Mouse (Mus musculus): ENCODE results near the gene Ccl3. TPM values are rescaled to one million over a fixed set of nuclear protein-coding genes. Genes with fewer than 3 reads are reported as not detected.

The Ccl3 gene
- total and polyA plus RNA-seq, 3 experiments = 3.2 to 18.4 (median 10.6) TPM

GRCm38 (mm10) chr11:83603399-83603798 lies 45.8 kb downstream of the Ccl3 start:
- Histone ChIP-seq H3K9ac (ENCODE audit: insufficient read depth, low read depth) (no peak overlapping the region), H3K4me1 (ENCODE audit: control insufficient read depth in 1 of 2, insufficient read depth in 2 of 2) (no peaks in the 10 kb centered on the region), H3K4me2 (ENCODE audit: insufficient read depth, low read depth, poor library complexity, severe bottlenecking) (no peak overlapping the region), H3K79me2 (replicated peaks; ENCODE audit: control insufficient read depth, extremely low read depth, insufficient read depth, poor library complexity, severe bottlenecking) (no peaks in the 10 kb centered on the region), H3K36me3 (replicated peaks in 1 of 2; ENCODE audit: control insufficient read depth in 1 of 2, insufficient read depth in 1 of 2, low read length in 1 of 2) (no peaks in the 10 kb centered on the region), H3K4me3 (replicated peaks in 1 of 3; ENCODE audit: low read depth in 2 of 3, low read length in 2 of 3, poor library complexity in 1 of 3) (no peak overlapping the region), H3K27me3 (replicated peaks) (peaks cover 1% of the 10 kb centered on the region), H3K9me3 (replicated peaks; ENCODE audit: low read length) (no peaks in the 10 kb centered on the region), H3K27ac (ENCODE audit: insufficient read depth, low read depth) (no peak overlapping the region)
- dilution Hi-C loops (cut with MboI; ENCODE audit: extremely low pct_ligation_motif_present, extremely low pct_unique_long_range_greater_than_20kb, low sequenced_read_pairs) (no loop called here), in situ Hi-C loops (cut with MboI; ENCODE audit: low pct_ligation_motif_present, low pct_unique_long_range_greater_than_20kb, low sequenced_read_pairs) (no loop called here)
- TF ChIP-seq ZC3H11A (IDR thresholded peaks at IDR 0.05; ENCODE audit: low read depth, low read length) (no peak), RAD21 (IDR thresholded peaks at IDR 0.05; ENCODE audit: low read depth, low read length) (no peak), IRF4 (IDR thresholded peaks at IDR 0.05; ENCODE audit: low read depth, low read length) (no peak), MEF2A (IDR thresholded peaks at IDR 0.05; ENCODE audit: borderline replicate concordance, low read depth, low read length) (no peak), USF1 (IDR thresholded peaks at IDR 0.05; ENCODE audit: low read depth, low read length) (no peak), ZMIZ1 (IDR thresholded peaks at IDR 0.05; ENCODE audit: low read depth, low read length) (no peak), KAT2A (IDR thresholded peaks at IDR 0.05; ENCODE audit: insufficient replicate concordance, low read length) (no peak)
- DNase-seq (ENCODE audit: extremely low read depth) = no peak

- H3K4me1 ChIP-seq (ENCODE audit: control insufficient read depth in 1 of 2, insufficient read depth in 2 of 2) = peaks cover 4 to 19% of the 10 kb centered on the region in 2 experiments
- in situ Hi-C loops (cut with MboI; ENCODE audit: low pct_ligation_motif_present, low pct_unique_long_range_greater_than_20kb, low sequenced_read_pairs) (no loop called here), dilution Hi-C loops (cut with MboI; ENCODE audit: extremely low pct_ligation_motif_present, extremely low pct_unique_long_range_greater_than_20kb, low sequenced_read_pairs) (no loop called here)
- H3K27me3 ChIP-seq (replicated peaks) = no peaks in the 10 kb centered on the region
- H3K36me3 ChIP-seq (replicated peaks in 1 of 2; ENCODE audit: control insufficient read depth in 1 of 2, insufficient read depth in 1 of 2, low read length in 1 of 2) = no peaks in the 10 kb centered on the region
- no peak for DNase-seq (ENCODE audit: extremely low read depth)
- H3K4me3 ChIP-seq (replicated peaks in 1 of 3; ENCODE audit: low read depth in 2 of 3, low read length in 2 of 3, poor library complexity in 1 of 3) = no peak overlapping the region
- H3K79me2 ChIP-seq (replicated peaks; ENCODE audit: control insufficient read depth, extremely low read depth, insufficient read depth, poor library complexity, severe bottlenecking) = no peaks in the 10 kb centered on the region
- H3K9me3 ChIP-seq (replicated peaks; ENCODE audit: low read length) = no peaks in the 10 kb centered on the region
- TF ChIP-seq UBTF (IDR thresholded peaks at IDR 0.05; ENCODE audit: low read depth, low read length) (no peak), MEF2A (IDR thresholded peaks at IDR 0.05; ENCODE audit: borderline replicate concordance, low read depth, low read length) (no peak), CTCF (conservative IDR thresholded peaks at IDR 0.05 in 1 of 2, IDR thresholded peaks at IDR 0.05 in 1 of 2; ENCODE audit: low read depth in 2 of 2, low read length in 2 of 2) (no peak), MAZ (IDR thresholded peaks at IDR 0.05; ENCODE audit: low read depth, low read length) (no peak), USF2 (conservative IDR thresholded peaks at IDR 0.05; ENCODE audit: low read depth, low read length) (no peak), POLR2AphosphoS2 (IDR thresholded peaks at IDR 0.05; ENCODE audit: low read depth, low read length) (no peak), POLR2A (IDR thresholded peaks at IDR 0.05; ENCODE audit: low read depth, low read length) (no peak)
- no peak overlapping the region for H3K27ac ChIP-seq (ENCODE audit: insufficient read depth, low read depth)
- H3K4me2 ChIP-seq (ENCODE audit: insufficient read depth, low read depth, poor library complexity, severe bottlenecking) = no peak overlapping the region
- H3K9ac ChIP-seq (ENCODE audit: insufficient read depth, low read depth) = no peak overlapping the region
Observed at GRCm38 (mm10) chr11:83600576-83600975, 48.6 kb downstream of the Ccl3 start.

GRCm38 (mm10) chr11:83598991-83599390 lies 50.2 kb downstream of the Ccl3 start:
- in situ Hi-C loops (cut with MboI; ENCODE audit: low pct_ligation_motif_present, low pct_unique_long_range_greater_than_20kb, low sequenced_read_pairs) (no loop called here), dilution Hi-C loops (cut with MboI; ENCODE audit: extremely low pct_ligation_motif_present, extremely low pct_unique_long_range_greater_than_20kb, low sequenced_read_pairs) (no loop called here)
- Histone ChIP-seq H3K9ac (ENCODE audit: insufficient read depth, low read depth) (no peak overlapping the region), H3K4me1 (ENCODE audit: control insufficient read depth in 1 of 2, insufficient read depth in 2 of 2) (peaks cover 6 to 34% of the 10 kb centered on the region in 2 experiments), H3K4me3 (replicated peaks in 1 of 3; ENCODE audit: low read depth in 2 of 3, low read length in 2 of 3, poor library complexity in 1 of 3) (no peak overlapping the region), H3K79me2 (replicated peaks; ENCODE audit: control insufficient read depth, extremely low read depth, insufficient read depth, poor library complexity, severe bottlenecking) (no peaks in the 10 kb centered on the region), H3K4me2 (ENCODE audit: insufficient read depth, low read depth, poor library complexity, severe bottlenecking) (no peak overlapping the region), H3K36me3 (replicated peaks in 1 of 2; ENCODE audit: control insufficient read depth in 1 of 2, insufficient read depth in 1 of 2, low read length in 1 of 2) (no peaks in the 10 kb centered on the region), H3K27me3 (replicated peaks) (no peaks in the 10 kb centered on the region), H3K9me3 (replicated peaks; ENCODE audit: low read length) (no peaks in the 10 kb centered on the region), H3K27ac (ENCODE audit: insufficient read depth, low read depth) (no peak overlapping the region)
- TF ChIP-seq USF1 (IDR thresholded peaks at IDR 0.05; ENCODE audit: low read depth, low read length) (no peak), IRF4 (IDR thresholded peaks at IDR 0.05; ENCODE audit: low read depth, low read length) (no peak), MXI1 (IDR thresholded peaks at IDR 0.05; ENCODE audit: low read depth, low read length) (no peak)
- no peak for DNase-seq (ENCODE audit: extremely low read depth)
